Mouse (Mus musculus) adrenal gland, postnatal 36 days (tissue): ENCODE measurements around the gene Cpm. TPM values are rescaled to one million over a fixed set of nuclear protein-coding genes. Genes with fewer than 3 reads are reported as not detected.

Experiments used
- DNase-seq, 2 experiments: peaks; one replicate each; pipeline ENCODE4 v3.0.0; 2021; ENCODE audit warnings: mixed read lengths in 1 of 2
- total RNA-seq, 2 experiments: library from RNA; stranded (reverse); gene quantifications; 2 replicates each; pipeline ENCODE4 v1.2.3; 2021

Gene Cpm
- total RNA-seq, 2 experiments from 2014 or later: 25.3 to 34.9 TPM

DNA sequence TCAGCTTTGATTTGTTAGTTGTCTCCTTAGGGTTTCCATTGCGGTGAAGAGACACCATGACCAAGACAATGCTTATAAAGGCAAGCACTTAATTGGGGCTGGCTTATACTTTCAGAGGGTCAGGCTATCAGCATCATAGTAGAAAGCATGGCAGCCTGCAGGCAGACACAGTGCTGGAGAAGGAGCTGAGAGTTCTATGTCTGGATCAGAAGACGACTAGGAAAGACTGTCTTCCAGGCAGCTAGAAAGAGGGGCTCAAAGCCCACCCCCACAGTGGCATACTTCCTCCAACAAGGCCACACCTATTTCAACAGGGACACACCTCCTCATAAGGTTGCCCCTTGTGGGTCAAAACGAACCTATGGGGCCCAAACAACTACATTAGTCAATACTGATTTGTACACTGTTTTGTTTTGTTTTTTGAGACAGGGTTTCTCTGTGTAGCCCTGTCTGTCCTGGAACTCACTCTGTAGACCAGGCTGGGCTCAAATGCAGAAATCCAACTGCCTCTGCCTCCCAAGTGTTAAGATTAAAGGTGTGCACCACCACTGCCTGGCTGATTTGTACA, 8.3 kb upstream of the Cpm start:
- DNase-seq: no peak

DNA sequence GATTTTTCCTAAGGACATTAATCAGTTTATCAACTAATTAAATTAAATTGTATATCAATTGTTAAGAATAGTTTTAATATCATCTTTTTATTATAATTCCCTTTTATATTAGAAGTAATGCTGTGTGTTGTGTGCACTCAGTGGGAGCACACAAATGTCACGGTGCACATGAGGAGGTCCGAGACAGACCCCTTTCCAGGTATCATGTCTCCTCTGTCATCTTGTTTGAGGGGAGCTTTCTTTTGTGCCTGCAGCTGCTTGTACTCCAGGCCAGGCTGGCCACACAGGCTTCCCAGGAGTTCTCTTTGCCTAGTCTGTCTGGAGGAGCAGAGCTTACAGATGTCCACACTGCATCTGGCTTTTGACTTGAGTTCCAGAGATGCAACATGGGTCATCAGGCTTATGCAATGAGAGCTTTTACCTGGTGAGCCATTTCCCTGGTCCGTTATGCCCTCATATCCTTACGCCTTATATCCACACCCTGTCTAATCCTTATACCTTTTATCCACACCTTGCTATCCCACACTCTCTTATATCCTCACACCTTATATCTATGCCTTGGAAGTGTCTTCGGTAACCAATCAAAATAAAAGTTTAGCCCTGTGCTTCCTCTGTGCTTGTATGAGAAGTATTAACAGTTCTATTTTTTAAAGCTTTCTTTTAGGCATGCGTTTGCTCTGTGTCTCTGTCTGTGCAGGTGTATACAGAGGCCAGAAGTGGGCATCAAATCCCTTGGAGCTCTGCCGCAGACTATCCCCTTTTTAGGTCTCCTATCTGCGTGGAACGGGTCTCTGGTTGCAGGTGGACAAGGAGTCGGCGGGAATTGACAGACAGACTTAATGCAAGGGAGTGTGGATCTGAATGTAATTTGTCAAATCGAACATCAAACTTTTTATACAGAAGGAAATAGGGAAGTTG, 7.4 kb upstream of the Cpm start:
- no peak for DNase-seq

DNA sequence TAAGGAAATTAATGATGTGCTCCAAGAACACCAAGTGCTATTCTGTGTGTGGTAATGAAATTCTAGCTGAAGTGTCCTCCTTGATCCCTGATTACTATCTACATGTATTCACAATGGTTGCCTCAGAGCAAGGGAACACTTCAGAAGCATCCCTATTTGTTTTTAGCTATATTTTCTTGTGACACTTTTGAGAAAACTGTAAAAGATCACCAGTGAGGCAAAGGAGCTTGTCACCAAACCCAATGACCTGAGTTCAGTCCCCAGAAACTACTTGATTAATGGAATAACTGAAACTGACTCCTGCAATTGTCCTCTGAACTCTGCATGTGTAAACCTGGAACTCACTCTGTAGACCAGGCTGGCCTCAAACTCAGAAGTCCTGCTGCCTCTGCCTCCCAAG, 5.9 kb upstream of the Cpm start:
- no peak for DNase-seq

DNA sequence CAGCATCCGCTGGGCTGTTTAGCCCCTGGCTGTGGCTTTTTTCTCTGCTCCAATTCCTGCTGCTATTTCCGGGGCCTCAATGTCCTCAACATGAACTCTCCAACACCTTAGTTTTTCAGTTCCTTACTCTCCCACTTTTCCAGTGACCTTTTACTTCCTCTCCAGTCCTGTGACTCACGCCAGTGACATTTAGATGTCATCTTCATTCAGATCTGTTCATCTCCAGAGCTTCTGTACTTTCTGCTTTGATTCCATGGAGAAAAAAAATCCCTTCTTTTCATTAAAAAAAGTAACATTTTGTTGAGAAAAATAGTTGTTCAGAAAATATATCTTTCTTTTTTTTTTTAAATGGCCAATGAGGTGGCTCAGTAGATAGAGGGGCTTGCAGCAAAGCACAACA, 5.1 kb upstream of the Cpm start:
- peak; percentile 17 to 42 for DNase-seq

DNA sequence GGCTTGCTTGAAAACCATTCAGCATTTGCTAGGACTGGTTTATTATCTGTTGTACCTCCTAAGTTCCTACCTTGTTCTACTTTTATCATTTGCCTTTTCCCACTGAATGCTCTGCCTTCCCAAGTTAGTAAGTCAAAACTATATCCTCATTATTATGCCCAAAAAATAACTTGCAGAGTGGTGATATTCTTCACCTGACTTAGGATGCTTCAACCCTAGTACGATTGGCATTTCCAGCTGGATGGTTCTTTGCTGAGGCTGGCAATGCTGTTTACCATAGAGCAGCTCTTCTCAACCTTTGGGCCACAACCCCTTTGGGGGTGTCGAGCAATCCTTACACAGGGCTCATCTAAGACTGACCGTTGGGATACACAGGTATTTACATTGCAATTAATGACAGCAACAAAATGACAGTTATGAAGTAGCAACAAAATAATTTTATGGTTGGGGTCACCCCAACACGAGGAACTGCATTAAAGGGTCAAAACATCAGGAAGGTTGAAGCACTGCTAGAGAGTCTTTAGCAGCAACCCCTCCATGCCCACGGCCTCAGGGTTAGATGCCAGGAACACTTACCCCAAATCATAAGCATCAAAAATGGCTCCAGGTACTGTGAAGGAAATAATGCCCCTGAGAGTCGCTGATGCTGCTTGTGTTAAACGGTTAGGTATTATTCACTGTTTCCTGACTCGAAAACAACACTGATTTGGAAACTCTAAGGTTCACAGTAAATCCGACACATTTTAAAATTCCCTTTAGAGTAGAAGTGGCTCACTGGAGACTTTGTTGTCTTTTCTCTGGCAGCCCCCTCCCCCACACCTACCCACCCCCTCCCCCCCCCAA, 4.4 kb upstream of the Cpm start:
- DNase-seq: no peak

DNA sequence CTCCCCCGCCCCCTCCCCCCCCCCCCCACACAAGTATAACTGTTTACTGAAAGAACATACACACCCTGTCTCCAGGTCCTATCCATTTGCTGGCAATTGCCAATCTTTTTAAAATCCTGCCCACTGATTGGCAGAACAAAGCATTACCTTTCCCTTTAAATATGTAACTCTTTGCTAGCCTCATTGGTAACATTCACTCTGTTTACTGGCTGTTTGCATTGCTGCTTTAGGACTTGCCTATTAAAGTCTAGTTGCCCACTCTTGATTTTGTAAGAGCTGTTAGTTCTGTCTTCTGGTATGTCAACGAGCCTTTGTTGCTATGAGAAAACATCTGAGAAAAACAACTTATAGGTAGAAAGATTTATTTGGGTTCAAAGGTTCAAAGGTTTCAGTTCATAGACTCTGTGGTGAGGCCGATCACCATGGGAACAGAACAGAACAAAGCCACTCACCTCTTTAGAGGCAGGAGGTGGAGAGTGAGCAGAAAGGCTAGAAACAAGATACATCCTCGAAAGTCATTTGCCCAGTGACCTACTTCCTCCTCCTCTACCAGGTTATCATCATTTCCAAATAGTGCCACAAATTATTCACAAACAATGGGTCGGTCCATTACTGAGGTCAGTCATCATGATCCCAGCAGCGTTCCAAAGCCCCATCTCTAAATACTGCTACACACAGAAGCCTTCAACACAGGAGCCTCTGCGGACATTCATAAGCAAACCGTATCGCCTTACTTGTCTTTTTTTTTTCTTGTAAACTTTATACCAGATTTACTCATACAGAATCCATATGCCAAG, 3.6 kb upstream of the Cpm start:
- no peak for DNase-seq

DNA sequence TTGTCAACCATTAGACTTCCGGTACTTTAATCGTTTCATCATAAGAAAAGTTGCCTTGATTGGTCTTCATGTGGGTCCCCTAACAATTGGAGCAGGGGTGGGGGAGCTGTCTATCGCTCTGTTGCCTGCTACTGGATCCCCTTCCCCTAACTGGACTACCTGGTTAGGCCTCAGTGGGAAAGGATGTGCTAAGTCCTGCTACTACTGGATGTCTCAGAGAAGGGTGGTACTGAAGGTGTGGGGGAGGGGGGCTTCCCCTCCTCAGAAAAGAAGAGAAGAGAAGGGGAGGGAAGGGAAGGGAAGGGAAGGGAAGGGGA, 3.0 kb upstream of the Cpm start:
- DNase-seq: no peak

DNA sequence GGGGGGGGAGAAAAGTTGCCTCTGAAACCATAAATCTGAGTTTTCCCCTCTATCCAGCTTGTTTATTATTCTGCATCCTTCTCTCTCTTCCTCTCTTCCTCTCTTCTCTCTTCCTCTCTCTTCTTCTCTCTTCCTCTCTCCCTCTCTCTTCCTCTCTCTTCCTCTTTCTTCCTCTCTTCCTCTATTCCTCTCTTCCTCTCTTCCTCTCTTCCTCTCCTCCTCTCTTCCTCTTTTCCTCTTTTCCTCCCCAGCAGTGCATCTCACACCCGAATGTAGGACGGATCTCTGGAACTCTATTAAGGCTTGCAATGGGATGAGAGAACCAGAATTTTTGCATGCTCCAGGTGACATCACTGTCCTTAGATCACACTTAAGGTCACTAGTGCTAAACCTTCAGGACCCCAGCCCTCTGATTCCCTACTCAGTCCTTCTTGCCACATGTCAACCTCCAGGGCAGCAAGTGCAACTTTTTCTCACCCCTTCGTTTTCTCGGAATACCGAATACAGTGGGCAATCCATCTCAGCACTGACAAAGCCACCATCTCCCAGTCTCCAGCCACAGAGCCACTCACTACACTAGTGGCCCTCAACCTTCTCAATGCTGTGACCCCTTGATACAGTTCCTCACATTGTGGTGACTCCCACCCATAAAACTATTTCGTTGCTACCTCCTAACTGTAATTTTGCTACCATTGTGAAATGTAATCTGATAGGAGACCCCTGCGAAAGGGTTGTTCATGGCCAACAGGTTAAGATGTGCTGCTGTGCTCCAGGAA, 2.3 kb upstream of the Cpm start:
- DNase-seq: no peak

DNA sequence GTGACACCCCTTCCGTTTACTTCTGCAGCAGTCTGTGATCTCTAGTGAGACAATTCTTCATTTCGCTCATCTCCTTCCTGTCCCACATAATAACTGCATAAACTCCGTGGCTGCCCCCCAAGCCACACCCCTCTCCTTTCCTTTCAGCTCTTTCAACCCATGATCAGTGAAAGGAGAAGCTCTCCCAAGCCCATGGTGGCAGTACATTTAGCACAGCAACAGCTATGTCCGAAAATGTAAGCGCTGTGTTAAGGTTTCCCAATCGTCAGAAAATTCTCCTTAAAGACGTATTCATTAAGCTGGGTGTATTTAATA, 1.7 kb upstream of the Cpm start:
- no peak for DNase-seq

DNA sequence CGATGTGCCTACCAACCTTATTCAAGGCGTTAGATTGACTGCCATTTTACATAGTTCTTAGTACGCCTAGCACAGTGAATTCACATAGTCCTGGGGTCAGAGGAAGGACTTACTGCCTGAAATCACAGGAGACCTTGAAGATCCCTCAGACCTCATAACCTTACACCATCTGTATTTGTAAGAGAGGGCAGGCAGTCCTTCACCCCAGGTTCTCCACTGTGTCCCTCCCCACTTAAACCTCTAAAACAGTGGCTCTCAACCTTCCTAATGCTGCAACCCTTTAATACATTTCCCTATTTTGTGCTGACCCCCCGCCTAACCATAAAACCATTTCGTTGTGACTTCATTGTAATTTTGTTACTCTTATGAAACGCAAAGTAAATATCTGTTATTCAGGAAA, 1.4 kb upstream of the Cpm start:
- no peak for DNase-seq

DNA sequence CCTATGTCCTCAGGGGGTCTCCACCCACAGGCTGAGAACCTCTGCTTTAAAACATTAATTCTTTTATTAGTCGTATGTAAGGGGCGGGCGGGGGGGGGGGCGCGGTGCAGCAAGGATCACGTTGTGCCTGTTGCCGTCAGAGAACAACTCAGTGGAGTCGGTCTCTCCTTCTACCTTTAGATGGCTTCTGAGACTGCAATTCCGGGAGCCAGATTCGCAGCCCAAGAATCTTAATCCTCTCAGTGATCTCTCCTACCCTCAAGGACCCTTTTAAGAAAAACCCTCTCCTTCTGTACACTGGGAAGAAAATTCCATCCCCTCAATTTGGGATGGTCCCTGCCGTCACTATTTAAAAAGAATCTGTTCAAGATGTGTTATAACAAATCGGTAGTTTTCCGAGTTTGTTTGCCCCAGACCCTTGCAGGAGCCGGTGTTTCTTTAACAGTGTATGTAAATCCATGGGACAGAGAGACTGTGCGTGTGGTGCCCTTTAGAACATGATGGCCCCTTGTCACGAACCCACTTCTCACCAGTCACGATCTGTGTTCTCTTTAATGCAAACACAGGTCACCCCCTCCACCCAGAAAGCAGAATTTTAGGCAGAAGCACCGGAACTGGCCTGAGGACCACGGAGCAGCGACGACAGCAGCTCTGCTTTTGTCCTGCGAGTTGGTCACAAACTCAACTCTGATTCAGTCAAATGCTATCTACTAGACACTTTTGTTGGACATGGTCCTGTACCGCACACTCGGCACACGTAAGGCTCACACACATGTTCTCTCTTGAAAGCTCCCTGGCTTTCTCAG, 734 bp upstream of the Cpm start:
- no peak for DNase-seq

DNA sequence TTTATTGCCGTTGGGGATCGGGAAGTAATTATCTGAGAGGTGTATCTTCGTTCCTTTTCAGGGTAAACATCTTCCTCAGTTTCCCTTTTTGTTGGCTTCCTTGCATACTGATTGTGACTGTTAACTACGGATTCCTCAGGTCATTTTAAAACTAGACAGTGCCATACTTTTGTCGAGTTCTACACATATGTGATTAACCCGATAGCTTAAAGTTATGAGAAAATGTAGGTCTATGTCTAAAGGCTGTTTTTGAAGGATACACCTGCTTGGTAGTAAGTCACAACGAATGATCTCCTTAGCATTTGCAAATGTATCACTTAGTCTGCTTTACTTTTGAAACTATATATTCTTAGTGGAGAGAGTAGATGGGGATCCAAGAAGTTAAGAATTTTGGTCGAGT, 876 bp downstream of the Cpm start:
- no peak for DNase-seq

DNA sequence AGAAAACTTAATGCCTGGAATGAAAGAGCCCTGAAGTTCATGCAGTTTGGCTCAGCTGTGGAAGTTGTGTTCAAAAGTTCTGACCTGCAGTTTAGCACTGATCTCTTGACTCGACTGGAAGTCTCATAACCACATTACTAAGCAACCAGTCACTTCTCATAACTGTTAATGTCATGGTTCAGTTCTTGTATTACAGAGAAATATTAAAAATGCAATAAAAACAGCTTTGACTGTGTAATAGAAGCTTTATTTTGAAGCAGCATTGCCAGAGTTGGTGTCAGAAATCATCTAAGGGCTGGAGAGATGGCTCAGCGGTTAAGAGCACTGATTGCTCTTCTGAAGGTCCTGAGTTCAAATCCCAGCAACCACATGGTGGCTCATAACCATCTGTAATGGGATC, 1.5 kb downstream of the Cpm start:
- no peak for DNase-seq

DNA sequence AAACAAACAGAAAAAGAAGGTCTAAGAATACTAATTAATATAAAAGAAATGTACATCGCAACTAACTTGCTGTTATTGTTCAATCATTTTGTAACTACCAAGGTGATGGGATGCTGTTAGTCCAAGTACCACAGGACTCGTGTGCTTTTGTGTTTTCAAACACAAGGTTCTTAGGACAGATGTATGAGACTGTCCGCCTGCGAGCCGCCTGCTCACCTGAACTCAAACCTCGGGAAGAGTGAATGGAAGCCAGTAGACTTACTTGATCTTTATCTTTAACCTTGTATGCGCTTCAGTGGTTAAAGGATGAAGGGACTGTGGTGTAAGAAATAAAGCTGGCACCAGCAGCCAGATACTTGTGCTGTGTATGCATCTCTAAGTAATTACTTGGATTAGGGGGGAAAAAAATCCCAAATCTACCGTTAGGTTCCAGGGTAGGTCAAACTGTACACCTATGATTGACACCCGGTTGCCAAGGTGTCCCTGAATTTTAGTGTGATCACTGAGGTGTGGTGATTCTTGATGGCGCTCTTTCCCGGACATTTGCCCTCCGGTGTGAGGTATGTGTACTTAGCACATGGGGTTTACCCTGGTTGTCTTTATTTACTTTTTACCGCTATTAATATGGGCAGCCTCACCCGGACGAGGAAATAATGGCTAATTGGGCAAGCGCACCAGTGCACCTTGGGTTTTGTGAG, 2.4 kb downstream of the Cpm start:
- no peak for DNase-seq

DNA sequence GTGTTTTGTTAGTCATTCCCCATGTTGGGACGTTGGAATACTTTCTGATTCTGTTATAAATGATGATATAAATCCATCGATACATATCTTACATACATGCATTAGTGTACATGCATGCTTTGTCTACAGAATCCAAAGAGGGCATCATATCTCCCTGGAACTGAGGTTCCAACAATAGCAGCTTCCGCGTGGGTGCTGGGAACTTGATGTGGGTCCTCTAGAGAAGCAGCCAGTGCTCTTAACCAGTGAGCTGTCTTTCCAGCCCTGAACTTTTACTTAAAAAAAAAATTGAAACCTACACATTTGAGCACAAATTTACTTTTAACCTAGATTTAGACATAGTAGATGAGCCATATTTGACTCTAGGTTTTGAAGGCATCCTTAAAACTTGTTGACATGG, 3.1 kb downstream of the Cpm start:
- DNase-seq: no peak

DNA sequence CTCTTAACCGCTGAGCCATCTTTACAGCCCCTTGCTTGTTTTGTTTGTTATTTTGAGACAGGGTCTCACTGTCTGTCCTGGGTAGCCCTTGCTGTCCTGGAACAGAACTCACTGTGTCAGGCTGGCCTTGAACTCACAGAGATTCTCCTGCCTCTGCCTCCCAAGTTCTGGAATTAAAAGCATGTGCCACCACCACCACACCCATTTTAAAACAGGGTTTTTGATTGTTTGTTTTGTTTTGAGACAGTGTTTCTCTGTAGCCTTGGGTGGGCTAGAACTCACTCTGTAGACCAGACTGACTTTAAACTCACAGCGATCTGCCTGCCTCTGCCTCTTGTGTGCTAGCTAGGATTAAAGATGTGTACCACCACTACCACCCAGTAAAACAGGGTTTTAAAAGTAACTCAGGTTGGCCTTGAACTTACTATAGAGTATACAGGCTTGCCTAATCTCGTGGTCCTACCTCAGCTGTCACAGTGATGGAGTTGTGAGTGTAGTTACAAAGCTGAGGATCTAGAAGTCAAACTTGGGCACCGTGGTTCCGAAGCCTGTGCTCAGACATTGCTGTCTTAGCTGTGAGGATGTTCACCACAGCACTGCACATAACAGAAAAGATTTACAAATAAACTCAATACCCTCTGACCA, 4.4 kb downstream of the Cpm start:
- DNase-seq: no peak

DNA sequence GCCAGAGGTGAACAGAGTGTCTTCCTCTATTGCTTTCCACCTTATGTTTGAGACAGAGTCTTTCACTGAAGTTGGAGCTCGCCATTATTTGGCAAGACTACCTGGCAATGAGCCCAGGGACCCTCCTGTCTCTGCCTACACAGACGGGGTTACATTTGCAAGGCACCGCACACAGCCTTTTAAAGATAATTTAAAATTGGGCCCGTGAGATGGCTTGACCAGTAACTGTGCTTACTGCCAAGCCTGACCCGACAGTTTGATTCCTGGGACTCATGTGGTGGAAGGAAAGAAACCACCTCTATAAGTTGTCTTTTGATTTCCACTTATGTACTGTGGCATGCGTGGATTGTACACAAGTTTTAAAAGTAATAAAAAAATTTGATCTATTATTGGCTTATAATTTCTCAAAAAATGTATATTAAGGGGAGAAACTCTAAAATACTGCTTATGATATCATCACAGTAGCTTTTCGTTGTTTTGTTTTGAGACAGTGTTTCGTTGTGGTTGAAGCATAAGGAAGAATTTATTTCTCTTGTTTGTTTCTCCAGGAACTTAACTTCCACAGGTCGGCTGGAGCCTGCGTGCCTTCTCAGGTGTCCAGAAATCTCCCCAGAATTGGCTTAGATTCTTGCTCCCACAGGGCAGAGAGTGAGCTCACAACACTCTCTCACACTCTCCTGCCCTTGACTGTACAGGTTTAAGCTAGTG, 5.2 kb downstream of the Cpm start:
- DNase-seq: no peak

DNA sequence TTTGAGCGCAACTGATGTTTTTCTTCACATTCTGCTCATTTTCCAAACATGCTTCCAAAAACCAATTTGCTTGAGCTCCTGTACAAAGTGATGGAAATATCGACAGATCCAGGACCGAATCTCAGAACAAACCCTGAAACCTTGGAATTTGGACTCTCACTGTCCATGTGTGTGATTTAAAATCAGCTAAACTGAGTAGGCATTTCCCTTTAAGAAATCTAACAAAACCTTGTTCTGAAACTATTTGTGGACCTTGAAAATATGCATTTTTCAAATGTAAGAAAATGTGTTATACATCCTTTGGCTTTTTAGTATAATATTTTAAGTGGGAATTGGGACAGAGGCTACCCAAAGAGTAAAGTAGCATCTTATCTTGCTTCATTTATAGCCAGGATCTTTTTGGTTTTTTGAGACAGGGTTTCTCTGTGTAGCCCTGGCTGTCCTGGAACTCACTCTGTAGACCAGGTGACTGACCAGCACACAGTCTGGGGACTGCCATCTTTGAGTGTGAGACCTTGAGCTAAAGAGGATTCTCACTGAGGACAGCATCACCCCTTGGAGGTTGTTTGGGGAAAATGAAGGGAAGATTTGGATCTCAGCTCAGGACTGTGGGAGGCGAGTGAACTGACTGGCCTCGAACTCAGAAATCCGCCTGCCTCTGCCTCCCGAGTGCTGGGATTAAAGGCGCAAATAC, 5.9 kb downstream of the Cpm start:
- no peak for DNase-seq
